Mouse (Mus musculus) lung, embryonic 16.5 days (tissue): ENCODE data around the gene Car9. TPM values are rescaled to one million over a fixed set of nuclear protein-coding genes. Genes with fewer than 3 reads are reported as not detected.

Source experiments
- ATAC-seq: fragments of 200-750 bp; cut with Nextera tagmentation; 2 replicates; pipeline ENCODE4 v1.8.0; 2017; ENCODE audit warnings: low read depth, mild to moderate bottlenecking, moderate library complexity
- H3K27ac ChIP-seq: fragments of 300-500 bp; sonication (generic); 2 replicates; pipeline ENCODE4 v1.5.1; 2014; ENCODE audit warnings: mild to moderate bottlenecking, control low read depth, low read length
- H3K27me3 ChIP-seq: fragments of 300-500 bp; sonication (generic); 2 replicates; pipeline ENCODE4 v1.6.1; 2014; ENCODE audit warnings: low read depth, low read length, mixed read lengths; ENCODE audit not compliant: control insufficient read depth, insufficient read depth
- H3K36me3 ChIP-seq: fragments of 300-500 bp; sonication (generic); 2 replicates; pipeline ENCODE4 v1.6.1; 2014; ENCODE audit warnings: low read length; ENCODE audit not compliant: control insufficient read depth, insufficient read depth
- H3K4me1 ChIP-seq: fragments of 300-500 bp; sonication (generic); replicated peaks from 2 replicates; pipeline ENCODE4 v1.6.1; 2014; ENCODE audit warnings: low read length, mixed read lengths; ENCODE audit not compliant: control insufficient read depth, insufficient read depth
- H3K4me2 ChIP-seq: fragments of 300-500 bp; sonication (generic); 2 replicates; pipeline ENCODE4 v1.6.1; 2014; ENCODE audit warnings: low read depth, low read length, control low read depth
- H3K4me3 ChIP-seq: fragments of 300-500 bp; sonication (generic); 2 replicates; pipeline ENCODE4 v1.5.1; 2014; ENCODE audit warnings: mild to moderate bottlenecking, low read length, control low read depth
- H3K9ac ChIP-seq: fragments of 300-500 bp; sonication (generic); 2 replicates; pipeline ENCODE4 v1.6.1; 2014; ENCODE audit warnings: low read length, control low read depth
- H3K9me3 ChIP-seq: fragments of 300-500 bp; sonication (generic); 2 replicates; pipeline ENCODE4 v1.6.1; 2016; ENCODE audit warnings: low read length; ENCODE audit not compliant: control insufficient read depth
- WGBS: fragments of 180-500 bp; shearing (Covaris S2); extraction: QIAGEN DNeasy Blood & Tissue Kit; methylation state at CpG from one replicate; pipeline ENCODE4 v1.1.7; 2014; 5-methylcytosine and 5-hydroxymethylcytosine counted together
- polyA plus RNA-seq: library from polyadenylated mRNA; unstranded; fragments of >200 nt; fragmentation: Nextera tagmentation; extraction: Ambion mirVana; gene quantifications from 2 replicates; pipeline ENCODE4 v1.2.1, GENCODE M21; 2015

Car9 gene
- polyA plus RNA-seq = 5.5 and 6.4 TPM in 2 replicates

DNA sequence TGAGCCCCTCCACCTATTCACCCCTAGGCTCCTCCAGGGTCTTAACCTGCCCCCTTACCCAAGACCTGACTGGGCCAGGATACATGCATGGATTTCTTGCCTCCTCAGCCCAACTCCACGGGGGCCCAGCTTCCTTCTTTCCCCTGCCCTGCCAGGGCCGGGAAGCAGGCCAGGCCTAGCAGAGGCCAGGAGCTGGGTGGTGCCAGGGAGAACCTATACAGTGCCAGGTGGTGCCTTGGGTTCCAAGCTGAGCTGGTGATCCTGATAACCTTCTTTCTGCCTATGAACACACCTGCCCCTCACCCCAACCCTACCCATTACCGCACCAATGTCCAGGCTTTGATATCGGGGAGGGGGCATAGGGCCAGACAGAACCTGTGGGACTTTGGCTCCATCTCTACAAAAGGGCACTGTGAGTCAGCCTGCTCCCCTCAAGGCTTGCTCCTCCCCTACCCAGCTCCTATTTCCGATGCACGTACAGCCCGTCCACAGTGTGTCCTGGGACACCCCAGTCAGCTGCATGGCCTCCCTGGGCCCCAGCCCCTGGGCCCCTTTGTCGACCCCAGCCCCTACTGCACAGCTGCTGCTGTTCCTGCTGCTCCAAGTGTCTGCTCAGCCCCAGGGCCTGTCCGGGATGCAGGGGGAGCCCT is at the start of gene Car9:
Gene Car9, plus strand, starts transcription at position 431 of the 650 bp plus-strand sequence.
- H3K36me3 ChIP-seq = no peaks in the 10 kb centered on the region
- 47% methylated on average over 9 of the region's 9 CpGs for WGBS
- ATAC-seq = no peak
- peak within 1 kb of the TSS; percentile 56 for H3K4me3 ChIP-seq
- H3K27me3 ChIP-seq = no peaks in the 10 kb centered on the region
- H3K9me3 ChIP-seq = no peaks in the 10 kb centered on the region
- peak within 1 kb of the TSS; percentile 73 for H3K9ac ChIP-seq
- peaks cover 10% of the 10 kb centered on the region for H3K4me1 ChIP-seq
- H3K4me2 ChIP-seq = peak within 1 kb of the TSS; percentile 85
- no peak within 1 kb of the TSS for H3K27ac ChIP-seq

DNA sequence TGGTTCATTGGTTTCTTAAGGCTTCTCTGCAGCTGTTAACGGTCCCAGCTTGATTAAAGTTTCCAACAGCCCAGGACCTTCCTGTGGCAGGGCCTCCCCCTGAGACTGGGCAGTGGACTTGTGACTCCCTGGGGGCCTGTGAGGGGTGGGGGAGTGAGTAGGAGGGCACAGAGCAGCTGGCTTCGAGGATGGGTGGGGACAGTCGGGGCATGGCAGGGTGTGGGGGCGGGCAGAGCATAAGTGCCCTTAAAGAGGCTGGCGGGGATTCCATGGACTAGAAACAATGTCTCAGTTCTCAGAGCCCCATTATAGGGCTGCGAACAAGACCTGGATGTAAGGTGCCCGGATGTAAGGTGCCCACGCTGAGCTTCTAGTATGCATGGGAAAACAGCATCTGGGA is 49.6 kb upstream of the Car9 start:
- no peaks in the 10 kb centered on the region for H3K36me3 ChIP-seq
- peaks cover 22% of the 10 kb centered on the region for H3K27me3 ChIP-seq
- no peak overlapping the region for H3K4me2 ChIP-seq
- peaks cover 15% of the 10 kb centered on the region for H3K4me1 ChIP-seq
- no peak overlapping the region for H3K9ac ChIP-seq
- no peak overlapping the region for H3K4me3 ChIP-seq
- no peak overlapping the region for H3K27ac ChIP-seq
- H3K9me3 ChIP-seq = no peaks in the 10 kb centered on the region
- no peak for ATAC-seq
- 11% methylated on average over 8 of the region's 8 CpGs for WGBS

DNA sequence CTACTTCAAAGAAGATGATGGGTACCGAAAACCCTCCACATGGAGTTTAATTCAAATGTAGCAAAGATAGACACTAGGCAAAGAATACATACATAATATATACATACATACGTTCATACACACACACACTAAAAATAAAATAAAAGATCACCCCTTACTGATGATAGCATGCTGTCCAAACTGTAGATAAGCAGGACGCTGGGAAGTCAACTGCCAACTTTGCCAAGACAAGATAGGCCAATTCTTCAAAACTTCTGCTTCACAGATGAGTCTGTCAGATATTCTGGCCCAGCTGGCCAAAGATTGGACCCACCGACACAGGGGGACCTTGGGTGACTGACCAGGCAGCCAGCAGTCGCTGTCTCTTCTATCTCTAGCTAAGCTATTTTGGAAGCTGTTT is 43.7 kb upstream of the Car9 start:
- 83% methylated on average over 5 of the region's 5 CpGs for WGBS
- Histone ChIP-seq H3K9ac (no peak overlapping the region), H3K4me3 (no peak overlapping the region), H3K36me3 (no peaks in the 10 kb centered on the region), H3K4me2 (no peak overlapping the region), H3K4me1 (no peaks in the 10 kb centered on the region), H3K27ac (no peak overlapping the region), H3K27me3 (no peaks in the 10 kb centered on the region), H3K9me3 (no peaks in the 10 kb centered on the region)
- ATAC-seq = no peak

DNA sequence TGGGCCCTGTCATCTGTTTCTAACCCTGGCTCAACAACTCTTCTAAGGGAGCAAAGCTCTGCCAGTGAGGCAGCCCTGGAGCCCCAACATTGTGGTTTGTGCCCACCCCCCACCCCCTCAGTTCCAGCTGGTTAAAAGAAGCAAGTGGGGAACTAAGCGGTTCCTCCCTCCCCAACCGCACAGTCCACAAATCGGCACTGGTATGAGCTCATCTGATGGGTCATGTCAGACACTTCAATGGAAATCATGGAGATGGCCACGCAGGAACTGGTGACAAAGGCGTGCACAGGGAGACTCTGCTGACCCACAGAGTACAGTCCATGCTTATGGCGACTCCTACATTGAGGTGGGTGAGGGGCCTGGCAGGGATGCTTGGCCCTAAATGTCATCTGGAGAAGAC is 40.8 kb upstream of the Car9 start:
- Histone ChIP-seq H3K9ac (no peak overlapping the region), H3K9me3 (no peaks in the 10 kb centered on the region), H3K27me3 (no peaks in the 10 kb centered on the region), H3K27ac (no peak overlapping the region), H3K4me3 (no peak overlapping the region), H3K4me2 (no peak overlapping the region), H3K4me1 (no peaks in the 10 kb centered on the region), H3K36me3 (no peaks in the 10 kb centered on the region)
- no peak for ATAC-seq
- WGBS = 76% methylated on average over 6 of the region's 6 CpGs

DNA sequence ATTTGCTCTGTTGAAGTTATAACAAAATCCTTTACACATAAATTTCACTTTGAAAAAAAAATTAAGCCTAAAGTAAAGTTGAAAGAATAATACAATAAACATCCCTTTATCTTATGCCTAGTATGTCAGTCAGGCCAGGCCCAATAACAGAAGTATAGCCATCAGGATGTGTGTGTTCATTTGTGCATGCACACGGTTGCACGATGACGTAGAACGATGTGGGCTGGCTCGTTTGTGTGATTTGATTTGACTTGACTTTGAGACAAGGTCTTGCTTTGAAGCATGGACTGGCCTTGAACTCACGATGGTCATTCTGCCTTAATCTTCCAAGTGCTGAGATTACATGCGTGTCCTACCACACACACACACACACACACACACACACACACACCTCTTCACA is 39.9 kb upstream of the Car9 start:
- Histone ChIP-seq H3K9me3 (no peaks in the 10 kb centered on the region), H3K4me1 (no peaks in the 10 kb centered on the region), H3K4me3 (no peak overlapping the region), H3K27me3 (no peaks in the 10 kb centered on the region), H3K9ac (no peak overlapping the region), H3K27ac (no peak overlapping the region), H3K4me2 (no peak overlapping the region), H3K36me3 (no peaks in the 10 kb centered on the region)
- WGBS = 78% methylated on average over 7 of the region's 7 CpGs
- no peak for ATAC-seq

DNA sequence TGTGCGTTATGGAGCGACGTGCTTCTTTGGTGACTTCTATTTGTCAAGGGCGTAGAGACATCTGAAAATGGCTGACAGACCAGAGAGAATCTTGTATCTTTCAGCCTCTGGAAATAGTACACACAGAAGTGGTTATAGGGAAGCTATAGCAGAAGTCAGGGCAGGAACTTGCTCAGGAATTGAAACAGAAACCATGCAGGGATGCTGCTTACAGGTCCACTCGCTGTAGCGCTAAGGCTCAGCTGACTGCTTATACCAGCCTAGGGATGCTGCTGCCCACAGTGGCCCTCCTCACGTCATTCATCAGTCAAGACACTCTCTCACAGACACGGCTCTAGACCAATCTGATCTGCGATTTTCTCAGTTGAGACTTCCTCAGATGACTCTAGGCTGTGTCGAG is 36.5 kb upstream of the Car9 start:
- no peak overlapping the region for H3K4me3 ChIP-seq
- H3K4me1 ChIP-seq = no peaks in the 10 kb centered on the region
- no peak overlapping the region for H3K9ac ChIP-seq
- no peaks in the 10 kb centered on the region for H3K36me3 ChIP-seq
- WGBS = 84% methylated on average over 10 of the region's 10 CpGs
- no peaks in the 10 kb centered on the region for H3K27me3 ChIP-seq
- no peaks in the 10 kb centered on the region for H3K9me3 ChIP-seq
- H3K27ac ChIP-seq = no peak overlapping the region
- no peak for ATAC-seq
- no peak overlapping the region for H3K4me2 ChIP-seq

DNA sequence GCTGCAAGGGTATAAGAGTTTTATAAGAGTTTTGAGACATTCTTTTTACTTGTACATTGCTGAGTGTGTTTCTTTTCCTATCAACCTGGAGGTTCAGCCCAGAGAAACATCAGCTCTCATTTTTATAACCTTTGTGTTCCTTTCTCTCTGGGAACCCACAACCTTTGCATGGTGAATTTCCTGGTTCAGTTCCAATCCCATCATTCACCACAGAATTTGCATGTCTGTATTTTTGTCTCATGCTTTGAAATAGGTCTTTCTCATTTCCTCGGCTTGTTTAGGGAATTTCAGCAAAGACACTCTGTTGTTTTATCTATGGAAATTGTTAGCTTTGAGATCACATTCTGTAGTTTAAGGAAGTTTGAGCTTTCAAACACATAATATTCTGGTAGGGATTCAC is 33.1 kb upstream of the Car9 start:
- no peaks in the 10 kb centered on the region for H3K36me3 ChIP-seq
- 58% methylated on average over 1 of the region's 1 CpGs for WGBS

DNA sequence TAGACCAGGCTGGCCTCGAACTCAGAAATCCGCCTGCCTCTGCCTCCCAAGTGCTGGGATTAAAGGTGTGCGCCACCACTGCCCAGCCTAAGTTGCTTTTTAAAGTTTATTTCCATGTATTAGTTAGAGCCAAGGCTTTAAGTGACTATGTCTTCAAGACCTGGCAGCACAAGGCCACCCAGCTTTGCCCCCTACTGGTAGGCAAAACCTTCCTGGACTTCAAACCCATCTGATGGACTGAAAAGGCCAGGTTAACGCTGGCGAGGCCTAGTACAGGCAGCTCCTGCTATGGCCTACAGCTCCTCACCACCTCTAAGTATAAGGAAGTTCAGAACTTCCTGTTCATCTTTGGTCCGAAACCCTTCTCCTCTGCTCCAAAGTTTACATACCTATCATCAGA is 30.2 kb upstream of the Car9 start:
- no peak overlapping the region for H3K27ac ChIP-seq
- WGBS = 83% methylated on average over 6 of the region's 6 CpGs
- no peaks in the 10 kb centered on the region for H3K36me3 ChIP-seq
- no peak for ATAC-seq
- no peaks in the 10 kb centered on the region for H3K27me3 ChIP-seq
- H3K9me3 ChIP-seq = no peaks in the 10 kb centered on the region
- peaks cover 3% of the 10 kb centered on the region; the same call in 1 of the 2 replicates for H3K4me1 ChIP-seq
- no peak overlapping the region for H3K4me2 ChIP-seq
- H3K4me3 ChIP-seq = no peak overlapping the region
- H3K9ac ChIP-seq = no peak overlapping the region

More for the DNA sequence above, 33.1 kb upstream of the Car9 start:
- H3K27me3 ChIP-seq = no peaks in the 10 kb centered on the region
- H3K4me3 ChIP-seq = no peak overlapping the region
- H3K27ac ChIP-seq = no peak overlapping the region
- H3K9ac ChIP-seq = no peak overlapping the region
- peaks cover 3% of the 10 kb centered on the region; the same call in 1 of the 2 replicates for H3K4me1 ChIP-seq
- no peak for ATAC-seq
- no peak overlapping the region for H3K4me2 ChIP-seq
- no peaks in the 10 kb centered on the region for H3K9me3 ChIP-seq

DNA sequence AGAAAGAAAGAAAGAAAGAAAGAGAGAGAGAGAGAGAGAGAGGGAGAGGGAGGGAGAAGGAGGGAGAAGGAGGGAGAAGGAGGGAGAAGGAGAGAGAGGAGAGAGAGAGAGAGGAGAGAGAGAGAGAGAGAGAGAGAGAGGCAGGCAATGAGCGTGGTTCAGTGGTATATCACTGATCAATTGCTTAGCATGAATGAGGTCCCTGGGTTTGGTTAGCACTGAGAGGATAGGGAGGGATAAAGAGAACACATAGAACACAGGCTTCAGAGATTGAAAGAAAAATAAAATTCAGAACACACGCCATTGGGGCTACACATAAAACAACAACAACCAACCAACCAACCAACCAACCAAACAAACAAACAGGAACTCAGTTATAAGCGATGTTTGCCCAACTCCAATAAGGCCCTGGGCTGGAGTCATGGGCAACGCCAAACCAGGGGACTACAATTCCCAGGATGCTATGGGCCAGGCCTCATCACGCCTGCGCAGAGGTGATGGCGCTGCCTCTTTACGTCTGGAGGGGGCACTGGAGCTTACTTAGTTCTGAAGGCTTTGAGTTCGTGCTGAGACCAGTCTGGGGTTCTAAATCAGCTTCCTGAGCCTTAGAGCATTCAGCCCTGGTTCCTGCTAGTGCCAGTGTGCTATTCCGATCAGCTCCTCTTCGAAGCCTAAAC is 28.8 kb upstream of the Car9 start:
- Histone ChIP-seq H3K4me2 (peak overlapping the region; percentile 62), H3K4me1 (peaks cover 3% of the 10 kb centered on the region; the same call in 1 of the 2 replicates), H3K27ac (peak overlapping the region; percentile 57), H3K4me3 (peak overlapping the region; percentile 48), H3K27me3 (no peaks in the 10 kb centered on the region), H3K9ac (peak overlapping the region; percentile 68), H3K9me3 (no peaks in the 10 kb centered on the region), H3K36me3 (no peaks in the 10 kb centered on the region)
- peak; percentile 92 for ATAC-seq
- 14% methylated on average over 11 of the region's 11 CpGs for WGBS
